Mouse (Mus musculus): Measurements from ENCODE around the gene Scly.

The Scly gene

GRCm38 (mm10) chr1:91297799-91298744 lies at the start of gene Scly:
TSS of gene Scly (plus strand) at chr1:91298338.
- DNase-seq (ENCODE audit: low spot score in 2 of 2) = peak; percentile 89 to 95

DNA sequence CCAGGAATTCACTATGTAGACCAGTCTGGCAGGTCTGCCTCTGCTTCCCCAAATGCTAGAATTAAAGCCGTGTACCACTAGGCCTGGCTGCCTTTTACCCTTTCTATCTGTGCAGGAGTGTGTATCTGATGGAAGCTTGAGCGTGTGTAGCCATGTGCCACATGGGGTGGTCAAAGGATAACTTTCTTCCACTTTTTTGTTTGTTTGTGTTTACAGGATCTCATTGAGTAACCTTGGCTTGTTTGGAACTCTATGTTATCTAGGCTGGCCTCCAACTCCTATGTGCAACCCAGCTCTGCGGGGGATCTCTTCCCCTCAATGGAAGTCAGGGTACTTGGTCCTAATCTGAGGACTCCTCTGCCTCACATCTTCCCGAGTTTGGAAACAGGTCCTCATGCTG lies 49.2 kb upstream of the Scly start:
- DNase-seq (ENCODE audit: low spot score in 2 of 2) = no peak

GRCm38 (mm10) chr1:91249564-91250414 lies 48.3 kb upstream of the Scly start, which contains the start of gene Ube2f:
TSS of gene Ube2f (plus strand) at chr1:91250304.
- peak; percentile 83 to 91 for DNase-seq (ENCODE audit: low spot score in 2 of 2)

DNA sequence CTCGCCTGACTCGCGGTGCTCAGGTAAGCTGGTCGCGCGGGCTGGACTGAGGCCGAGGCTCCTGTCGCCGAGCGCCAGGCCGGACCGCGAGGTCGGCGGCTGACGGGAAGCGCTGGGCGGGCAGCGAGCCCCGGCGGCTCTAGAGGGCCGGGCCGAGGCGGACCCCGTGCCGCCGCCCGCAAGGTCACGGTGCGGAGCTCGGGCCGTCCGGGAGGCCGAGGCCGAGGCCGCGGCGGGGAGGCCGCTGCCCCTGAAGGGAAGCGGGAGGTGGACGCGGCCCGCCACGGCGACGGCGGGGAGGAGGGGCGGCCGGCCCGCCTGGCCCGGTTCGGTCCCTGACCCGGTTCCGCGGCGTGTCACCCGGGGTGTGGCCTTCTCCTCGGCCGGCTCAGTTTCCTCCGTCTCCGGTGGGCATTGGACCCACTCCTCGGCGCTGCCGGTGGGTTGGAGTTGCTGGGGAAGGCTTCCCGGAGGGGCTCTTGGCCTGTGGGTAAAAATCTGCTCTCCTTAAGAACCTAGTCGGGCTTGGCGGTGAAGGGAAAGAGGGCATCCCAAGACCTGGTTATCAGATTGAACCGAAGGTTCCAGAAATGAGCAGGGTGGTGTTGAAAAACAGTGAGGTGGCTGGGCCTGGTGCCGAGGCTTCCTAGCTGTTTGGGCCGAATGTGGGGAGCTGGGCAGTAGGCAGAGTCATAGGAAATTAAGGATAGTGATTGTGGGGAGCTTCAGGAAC lies 47.6 kb upstream of the Scly start:
- peak in 1 of 2 experiments; percentile 15 for DNase-seq (ENCODE audit: low spot score in 2 of 2)

- DNase-seq (ENCODE audit: low spot score in 2 of 2) = no peak
Observed at GRCm38 (mm10) chr1:91251148-91251650, 46.9 kb upstream of the Scly start.

DNA sequence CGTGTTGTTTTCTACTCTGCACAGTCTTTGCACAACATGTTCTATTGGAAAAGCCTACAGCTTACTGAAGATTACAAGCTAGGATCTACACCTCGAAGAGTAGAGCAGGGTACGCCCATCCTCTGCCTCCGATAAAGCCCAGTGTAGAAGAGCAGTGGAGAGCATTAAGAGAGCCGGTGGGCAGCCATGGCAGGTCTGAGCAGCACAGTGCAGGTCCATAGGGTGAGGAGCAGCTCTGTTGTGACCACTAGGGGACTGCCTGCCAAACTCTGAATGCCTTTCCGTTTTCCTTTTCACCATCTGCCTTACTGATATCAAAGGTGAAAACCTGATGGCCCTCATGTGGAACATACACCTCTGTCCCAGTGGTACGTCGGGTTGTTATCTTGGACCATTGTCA lies 46.2 kb upstream of the Scly start:
- DNase-seq (ENCODE audit: low spot score in 2 of 2) = no peak

DNA sequence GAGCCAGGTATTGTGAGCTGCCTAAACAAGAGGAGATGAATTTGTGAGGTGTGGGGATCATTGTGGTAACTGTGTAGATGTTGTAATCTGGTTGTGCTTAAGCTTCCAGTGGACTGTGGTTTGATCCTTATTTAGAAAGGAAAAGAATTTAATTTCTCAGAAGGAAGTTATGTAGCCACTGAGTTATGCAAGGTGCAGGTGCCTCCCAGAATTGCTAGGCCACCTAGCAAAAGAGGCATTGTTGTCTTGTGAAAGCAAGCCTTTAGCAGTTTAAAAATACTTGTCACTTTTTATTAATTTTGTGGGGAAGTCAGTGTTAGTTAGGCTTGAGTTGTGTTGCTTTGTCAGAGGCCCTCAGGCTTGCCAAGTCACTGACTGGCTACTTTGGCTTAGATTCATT lies 40.2 kb upstream of the Scly start:
- no peak for DNase-seq (ENCODE audit: low spot score in 2 of 2)

- DNase-seq (ENCODE audit: low spot score in 2 of 2) = no peak
Observed at GRCm38 (mm10) chr1:91259794-91260193, 38.3 kb upstream of the Scly start.

DNA sequence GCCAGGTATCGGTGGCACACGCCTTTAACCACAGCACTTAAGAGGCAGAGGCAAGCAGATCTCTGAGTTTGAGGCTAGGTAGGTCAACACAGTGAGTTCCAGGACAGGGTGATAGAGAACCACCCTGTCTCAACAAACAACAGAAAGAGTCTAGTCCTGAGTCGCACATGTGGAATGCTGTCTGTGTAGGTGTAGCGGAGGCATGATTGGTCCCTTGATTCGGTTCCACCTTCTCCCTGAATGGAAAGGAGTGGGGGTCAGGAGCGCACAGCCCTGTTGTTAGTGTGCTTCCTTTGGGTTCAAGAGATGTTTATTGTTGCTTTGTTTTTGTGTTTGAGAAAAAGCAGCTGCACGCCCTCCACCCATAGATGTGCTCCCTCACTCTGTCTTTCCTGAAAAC lies 35.6 kb upstream of the Scly start:
- no peak for DNase-seq (ENCODE audit: low spot score in 2 of 2)

- no peak for DNase-seq (ENCODE audit: low spot score in 2 of 2)
Observed at GRCm38 (mm10) chr1:91272260-91272659, 25.9 kb upstream of the Scly start.

DNA sequence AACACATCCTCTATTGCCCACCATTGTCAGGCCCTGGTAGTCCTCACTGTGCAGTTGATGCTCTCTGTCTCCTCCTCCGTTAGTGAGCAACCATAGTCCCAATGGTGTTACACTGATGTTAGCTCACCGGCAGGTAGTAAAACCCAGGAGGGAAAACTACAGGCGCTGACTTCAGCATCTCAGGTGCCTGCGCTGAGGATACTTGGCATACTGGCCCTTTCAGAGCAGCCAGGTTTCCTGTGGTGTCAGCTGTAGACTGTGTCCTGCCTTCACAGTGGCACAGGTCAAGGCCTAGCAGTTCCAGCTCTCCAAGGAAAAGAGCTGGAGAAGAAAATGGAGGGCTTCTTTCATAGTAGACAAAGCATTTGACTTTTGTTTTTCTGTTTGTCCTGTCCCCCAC lies 21.6 kb upstream of the Scly start:
- DNase-seq (ENCODE audit: low spot score in 2 of 2) = no peak

DNA sequence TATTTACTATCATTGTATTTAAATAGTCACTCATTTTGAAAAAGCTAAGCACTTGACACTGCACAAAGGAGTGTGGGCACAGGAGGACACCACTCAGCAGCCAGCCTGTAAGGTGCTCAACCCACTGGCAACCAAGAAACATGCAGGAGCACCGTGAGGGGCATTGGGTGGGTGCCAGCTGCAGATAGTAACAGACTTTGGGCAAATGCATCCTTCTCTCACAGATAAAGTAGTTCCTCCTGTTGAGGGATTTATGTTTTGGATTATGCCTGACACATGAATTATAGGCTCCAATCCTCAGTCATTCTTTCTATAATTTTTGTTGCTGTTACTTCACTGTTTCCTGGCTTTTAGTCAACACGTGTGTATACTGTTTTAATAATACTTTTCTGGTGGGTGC lies 20.7 kb upstream of the Scly start:
- no peak for DNase-seq (ENCODE audit: low spot score in 2 of 2)

DNA sequence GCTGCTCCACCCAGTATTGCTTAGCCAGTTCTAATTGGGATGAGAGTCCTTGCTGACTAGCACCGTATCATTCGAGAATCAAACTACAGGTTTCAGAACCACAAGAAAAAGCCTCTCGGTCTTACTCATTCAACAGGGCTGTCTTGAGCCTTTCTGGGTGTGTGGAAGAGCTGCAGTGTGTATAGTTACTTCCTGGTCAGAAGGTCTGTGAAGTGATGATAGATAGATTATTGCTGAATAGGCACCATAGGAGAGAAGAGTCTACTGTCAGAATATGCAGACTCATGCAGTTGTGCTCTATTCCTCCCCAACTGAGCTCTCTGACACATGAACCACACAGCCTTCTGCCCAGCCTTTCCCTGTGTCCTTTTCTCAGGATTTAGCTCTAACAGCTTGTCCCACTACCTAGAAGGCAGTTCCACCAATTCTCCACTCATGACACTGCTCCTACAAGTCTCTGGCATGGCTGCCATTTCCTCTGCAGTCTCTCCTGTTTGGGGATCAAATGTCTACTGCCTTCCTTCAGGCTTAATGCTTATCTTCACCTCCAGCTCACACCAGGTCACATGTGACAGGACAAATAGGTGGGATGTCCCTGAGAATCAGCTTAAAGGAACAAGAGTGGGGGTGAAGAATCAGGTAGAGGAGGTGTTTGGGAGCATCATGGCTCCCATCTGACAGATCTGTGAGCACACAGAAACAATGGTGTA lies 19.6 kb upstream of the Scly start:
- DNase-seq (ENCODE audit: low spot score in 2 of 2) = no peak

DNA sequence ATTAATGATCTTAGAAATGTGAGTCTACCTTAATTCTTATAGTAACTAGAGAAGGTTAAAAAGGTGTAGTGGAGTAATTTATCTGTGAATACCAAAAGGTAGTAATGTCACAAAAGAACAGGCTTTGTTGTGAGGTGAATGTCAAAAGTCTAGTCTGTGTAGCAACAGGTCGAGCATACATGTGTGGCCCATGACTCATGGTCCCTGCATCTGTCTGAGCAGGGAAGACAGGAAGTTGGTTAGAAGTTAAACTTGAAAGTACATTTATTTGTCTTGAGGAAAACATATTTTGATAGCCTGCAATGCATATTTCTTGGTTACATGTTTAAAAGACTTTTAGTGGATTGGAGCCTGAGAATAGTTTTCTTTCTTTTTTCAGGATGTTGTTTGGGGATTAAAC lies 19.0 kb upstream of the Scly start:
- DNase-seq (ENCODE audit: low spot score in 2 of 2) = no peak

- no peak for DNase-seq (ENCODE audit: low spot score in 2 of 2)
Observed at GRCm38 (mm10) chr1:91282582-91282981, 15.6 kb upstream of the Scly start.

GRCm38 (mm10) chr1:91289375-91289774 lies 8.8 kb upstream of the Scly start:
- no peak for DNase-seq (ENCODE audit: low spot score in 2 of 2)

GRCm38 (mm10) chr1:91292101-91292825 lies 5.9 kb upstream of the Scly start:
- DNase-seq (ENCODE audit: low spot score in 2 of 2) = no peak

DNA sequence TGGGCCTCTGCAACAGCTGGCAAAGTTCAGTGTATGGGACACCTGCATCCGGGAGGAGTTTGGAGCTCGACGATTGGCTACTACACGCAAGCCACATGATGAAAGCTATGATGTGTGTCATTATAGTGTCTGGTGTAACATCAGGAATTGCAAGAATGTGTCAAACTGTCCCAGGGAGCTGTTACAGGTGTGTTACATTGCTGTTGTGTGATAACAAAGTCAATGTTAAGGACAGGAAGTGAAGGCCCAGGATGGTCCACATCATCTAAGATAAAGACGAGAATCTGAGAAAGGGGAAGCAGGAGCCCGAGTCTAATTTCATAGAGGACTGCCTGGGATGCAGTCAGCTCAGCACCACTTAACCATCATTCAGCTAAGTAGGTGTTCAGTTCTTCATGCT lies 2.6 kb upstream of the Scly start:
- DNase-seq (ENCODE audit: low spot score in 2 of 2) = no peak

DNA sequence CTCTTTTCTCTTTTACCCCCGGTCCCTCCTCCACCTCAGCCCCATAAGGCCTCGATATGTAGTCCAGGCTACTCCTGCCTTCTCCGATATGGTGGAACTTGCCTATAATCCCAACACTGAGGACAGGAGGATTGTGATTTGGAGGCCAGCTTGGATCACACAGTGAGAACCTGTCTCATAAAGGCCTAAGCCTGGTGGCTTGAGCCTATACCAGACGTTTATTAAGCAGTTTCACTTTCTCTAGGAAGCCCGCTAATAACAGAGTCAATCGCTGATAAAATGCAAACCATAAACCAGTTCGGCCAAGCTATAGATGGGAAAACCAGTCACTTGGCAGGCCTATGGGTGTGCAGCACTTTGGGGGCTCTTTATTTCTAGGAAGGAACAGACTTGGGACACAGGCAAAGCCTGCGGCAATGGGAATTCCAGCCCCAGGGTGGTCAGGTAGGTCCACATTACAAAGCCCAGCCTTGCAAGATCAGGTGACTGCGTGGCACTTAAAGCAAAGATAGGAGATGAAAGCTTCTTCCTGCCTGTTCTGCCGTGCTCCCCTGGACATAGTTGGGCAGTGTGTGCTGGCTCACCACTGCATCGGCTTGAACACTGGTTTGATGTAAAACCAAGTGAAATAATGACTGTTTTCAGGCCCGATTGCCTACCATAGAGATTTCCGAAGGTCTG lies 1.0 kb downstream of the Scly start:
- no peak for DNase-seq (ENCODE audit: low spot score in 2 of 2)
